Mouse (Mus musculus) liver, postnatal 0 days (tissue): ENCODE results near the gene Pnldc1.

ENCODE experiments used
- CTCF ChIP-seq: sonication (generic); IDR thresholded peaks from 2 replicates; pipeline ENCODE4 v1.5.1; 2016; ENCODE audit warnings: antibody characterized with exemption, low read depth
- EP300 ChIP-seq: IDR thresholded peaks from 2 replicates; pipeline ENCODE4 v1.6.1; 2016; ENCODE audit warnings: antibody characterized with exemption, low read depth, mild to moderate bottlenecking

- TF ChIP-seq CTCF: no peak
- TF ChIP-seq EP300: no peak
Measured at GRCm38 (mm10) chr17:12853821-12854220, 56.2 kb downstream of the Pnldc1 start.
